Mouse (Mus musculus) adrenal gland (tissue): ENCODE data around the gene Stk11ip.

Experiments used
- intact Hi-C: fragments of 180-260 bp; cut with DNase I; formaldehyde crosslinking; loops from one replicate; pipeline ENCODE4 v1.15.1; 2025

Gene Stk11ip

DNA sequence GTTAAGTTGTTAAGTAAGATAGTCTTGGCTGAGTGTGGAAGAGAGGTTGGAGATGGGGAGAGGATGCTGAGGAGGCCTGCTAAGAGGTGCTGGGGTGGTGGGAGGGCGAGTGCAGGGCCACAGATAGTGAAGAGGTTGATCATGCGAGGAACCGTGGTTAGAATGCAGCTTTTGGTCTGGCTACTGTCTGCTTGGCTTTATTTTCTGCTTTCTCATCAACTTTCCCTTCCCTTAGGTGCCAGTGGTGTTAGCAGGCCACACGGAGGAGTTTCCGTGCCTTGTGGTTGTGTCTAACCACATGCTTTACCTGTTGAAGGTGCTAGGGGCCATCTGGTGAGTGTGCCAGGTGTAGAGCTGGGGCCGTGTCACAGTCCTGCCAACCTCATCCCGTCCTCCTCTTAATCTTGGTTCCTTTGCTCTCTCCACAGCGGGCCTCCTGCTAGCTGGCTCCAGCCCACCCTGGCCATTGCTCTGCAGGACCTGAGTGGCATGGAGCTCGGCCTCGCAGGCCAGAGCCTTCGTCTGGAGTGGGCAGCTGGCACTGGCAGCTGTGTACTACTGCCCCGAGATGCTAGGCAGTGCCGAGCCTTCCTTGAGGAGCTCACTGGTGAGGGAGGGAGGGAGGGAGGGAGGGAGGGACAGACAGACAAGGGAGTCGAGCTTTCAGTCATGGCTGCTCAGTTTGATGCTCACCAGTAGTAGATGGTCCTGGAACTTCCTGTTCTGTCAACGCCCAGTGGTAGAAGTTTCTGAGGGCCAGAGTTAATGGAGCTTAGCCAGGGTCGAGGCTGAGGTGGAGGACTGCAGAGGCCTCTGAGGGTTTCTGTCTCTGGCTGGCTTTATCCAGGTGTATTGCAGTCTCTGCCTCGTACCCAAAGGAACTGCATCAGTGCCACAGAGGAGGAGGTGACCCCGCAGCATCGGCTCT lies 12.3 kb downstream of the Stk11ip start:
- intact Hi-C loops = no loop called here

DNA sequence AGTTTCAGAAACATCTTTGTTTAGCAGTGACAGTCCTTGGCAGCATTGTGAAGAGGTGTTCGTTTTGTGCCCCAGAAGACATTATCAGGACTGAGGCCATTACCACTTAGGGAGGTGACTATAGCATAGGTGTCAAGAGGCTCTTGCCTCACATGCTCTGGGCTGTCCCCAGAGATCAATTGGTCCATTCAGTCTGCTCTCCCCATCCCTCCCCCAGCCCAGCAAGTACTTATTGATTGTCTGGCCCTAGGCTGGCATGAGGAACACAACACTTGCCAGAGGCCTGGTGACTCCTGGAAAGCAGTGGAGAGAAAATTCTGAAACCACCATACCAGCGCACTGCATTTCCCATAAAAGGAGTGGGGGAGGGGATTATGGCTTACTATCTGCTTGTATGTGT lies 16.3 kb downstream of the Stk11ip start:
- intact Hi-C loops = no loop called here

- intact Hi-C loops = no loop called here
Observed at GRCm38 (mm10) chr1:75538597-75539190, 17.4 kb downstream of the Stk11ip start.

GRCm38 (mm10) chr1:75541496-75541895 lies 20.2 kb downstream of the Stk11ip start:
- intact Hi-C loops = no loop called here

DNA sequence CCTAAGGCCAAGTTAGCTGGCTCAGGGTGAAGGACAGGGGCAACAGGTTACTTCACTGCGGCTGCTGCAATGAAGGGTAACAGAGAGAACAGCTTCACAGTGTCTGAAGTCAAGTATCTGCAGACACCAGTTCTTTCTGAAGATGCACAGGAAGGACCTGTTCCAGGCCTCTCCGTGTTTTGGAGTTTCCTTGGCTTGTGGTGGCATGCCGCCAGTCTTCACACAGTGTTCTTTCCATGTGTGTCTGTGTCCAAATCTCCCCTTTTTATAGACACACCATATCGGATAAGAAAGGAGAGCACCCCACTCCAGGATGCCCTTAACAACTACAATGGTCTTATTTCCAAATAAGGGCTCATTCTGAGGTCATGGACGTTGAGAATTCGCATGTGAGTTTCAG lies 23.0 kb downstream of the Stk11ip start:
- intact Hi-C loops = no loop called here

DNA sequence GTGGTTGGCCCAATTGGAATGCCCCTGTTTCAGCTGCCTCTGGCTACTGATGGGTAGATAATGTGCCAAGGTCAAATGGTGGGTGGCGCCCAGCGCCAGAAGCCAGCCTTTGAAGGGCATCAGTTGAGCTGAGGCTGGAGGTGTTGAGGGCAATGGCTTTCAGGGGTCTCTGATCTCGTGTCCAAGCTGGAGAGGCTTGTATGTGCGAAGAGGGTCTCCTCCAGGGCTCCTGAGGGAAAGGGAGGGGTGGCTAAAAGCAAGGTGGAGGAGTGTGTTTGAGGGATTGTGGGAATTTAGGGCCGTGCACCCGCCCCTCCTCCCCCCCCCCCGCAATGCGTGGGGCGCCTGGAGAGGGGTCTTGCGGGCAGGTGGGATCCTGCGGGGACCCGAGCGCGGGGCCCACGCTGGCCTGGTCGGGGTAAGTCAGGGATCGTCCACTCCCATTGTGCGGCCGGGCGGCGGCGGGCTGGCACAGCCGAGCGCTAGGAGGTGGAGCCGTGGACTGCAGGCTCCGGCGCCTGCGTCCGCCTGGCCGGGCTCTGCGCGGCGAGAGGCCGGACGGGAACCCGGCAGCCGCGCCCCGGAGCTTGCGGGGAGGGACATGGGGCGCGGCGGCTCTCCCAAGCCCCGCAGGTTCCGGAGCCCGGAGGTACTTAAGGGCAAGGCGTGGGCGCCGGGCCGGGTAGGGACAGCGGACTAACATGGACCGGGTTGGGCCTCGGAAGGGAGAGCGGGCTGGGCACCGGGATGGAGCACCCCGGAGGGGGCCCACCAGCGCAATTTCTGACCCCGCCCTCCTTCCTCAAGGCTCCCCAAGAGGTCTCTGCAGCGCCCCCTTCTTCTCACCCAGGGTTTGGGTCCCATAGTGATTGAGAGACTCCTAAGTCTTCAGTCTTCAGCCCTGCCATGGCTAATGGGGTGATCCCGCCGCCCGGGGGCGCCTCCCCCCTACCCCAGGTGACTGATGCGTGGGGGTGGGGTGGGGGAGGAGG lies 24.9 kb downstream of the Stk11ip start, which contains the start of gene Slc4a3:
Gene Slc4a3, plus strand, starts transcription at position 302 of the 992 bp plus-strand sequence.
- intact Hi-C loops = no loop called here

GRCm38 (mm10) chr1:75547351-75547750 lies 26.0 kb downstream of the Stk11ip start:
- intact Hi-C loops = no loop called here

GRCm38 (mm10) chr1:75548083-75548482 lies 26.8 kb downstream of the Stk11ip start:
- intact Hi-C loops = no loop called here

DNA sequence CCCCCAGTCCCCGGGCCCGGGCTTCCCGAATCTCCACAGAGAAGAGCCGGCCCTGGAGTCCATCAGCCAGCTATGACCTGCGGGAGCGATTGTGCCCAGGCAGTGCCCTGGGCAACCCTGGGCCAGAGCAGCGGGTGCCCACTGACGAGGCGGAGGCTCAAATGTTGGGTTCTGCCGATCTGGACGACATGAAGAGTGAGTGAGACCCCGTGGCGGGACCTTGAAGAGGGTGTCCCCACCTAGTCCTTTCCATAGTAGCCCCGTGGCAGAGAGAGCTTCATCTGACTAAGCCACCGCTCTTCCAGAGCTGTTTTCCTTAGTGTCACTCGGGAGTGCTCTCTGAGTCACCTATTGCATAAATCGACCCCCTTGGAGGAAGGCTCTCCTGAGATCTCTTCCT lies 27.5 kb downstream of the Stk11ip start:
- intact Hi-C loops = no loop called here

GRCm38 (mm10) chr1:75549289-75550279 lies 28.3 kb downstream of the Stk11ip start:
- intact Hi-C loops = no loop called here

- intact Hi-C loops = no loop called here
Observed at GRCm38 (mm10) chr1:75550586-75550985, 29.3 kb downstream of the Stk11ip start.

DNA sequence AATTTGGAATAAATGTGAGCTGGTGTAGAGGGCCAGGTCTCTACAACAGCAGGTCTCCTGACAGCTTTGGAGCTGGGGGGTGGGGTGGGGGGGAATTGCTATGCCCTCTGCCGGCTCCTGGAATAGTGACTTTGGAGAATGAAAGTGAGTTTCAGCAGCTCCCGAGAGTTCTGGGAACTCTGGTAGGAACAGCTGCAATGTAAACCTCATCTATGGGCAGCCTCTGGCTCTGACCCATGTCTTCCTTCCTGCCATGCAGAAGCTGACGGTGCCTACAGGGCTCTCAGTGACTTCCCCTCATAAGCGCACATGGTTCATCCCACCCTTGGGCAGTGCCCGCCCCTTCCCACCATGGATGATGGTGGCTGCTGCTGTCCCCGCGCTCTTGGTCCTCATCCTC lies 34.4 kb downstream of the Stk11ip start:
- intact Hi-C loops = loop anchor here (5.0 kb wide), 1 partner anchor 53 kb away; no protein-coding TSS in a partner anchor

DNA sequence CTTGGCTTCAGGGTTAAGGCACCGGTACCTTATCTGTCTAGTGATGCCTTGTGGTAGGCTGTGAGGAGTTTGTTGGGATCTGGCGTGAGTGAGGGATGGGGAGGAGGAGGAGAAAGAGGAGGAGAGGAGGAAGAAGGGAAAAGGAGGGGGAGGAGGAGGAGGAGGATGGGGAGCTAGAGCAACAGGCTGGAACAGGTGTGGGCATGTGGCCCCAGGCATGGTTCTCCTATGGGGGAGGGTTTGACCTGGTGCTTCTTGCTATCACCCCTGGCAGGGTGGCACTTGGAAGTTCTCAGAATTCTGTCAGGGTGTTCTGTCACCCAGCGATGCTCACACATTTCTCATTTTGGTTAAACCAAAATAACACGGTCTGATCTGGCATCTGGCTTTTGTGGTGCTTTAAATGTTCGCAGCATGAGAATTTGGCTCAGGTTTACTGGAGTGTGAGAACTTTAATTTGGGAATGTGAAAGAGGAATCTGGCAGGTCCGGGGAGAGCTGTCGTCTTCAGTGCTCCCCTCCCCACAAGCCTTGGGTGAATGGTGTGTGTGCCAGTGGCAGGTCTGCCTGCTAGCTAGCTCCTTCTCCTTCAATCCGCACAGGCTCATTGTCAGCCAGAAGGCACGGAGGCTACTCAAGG lies 34.9 kb downstream of the Stk11ip start:
- intact Hi-C loops = loop anchor here (5.0 kb wide), 1 partner anchor 54 kb away; no protein-coding TSS in a partner anchor

- intact Hi-C loops = loop anchor here (5.0 kb wide), 1 partner anchor 55 kb away; no protein-coding TSS in a partner anchor
Observed at GRCm38 (mm10) chr1:75557041-75557440, 35.7 kb downstream of the Stk11ip start.

DNA sequence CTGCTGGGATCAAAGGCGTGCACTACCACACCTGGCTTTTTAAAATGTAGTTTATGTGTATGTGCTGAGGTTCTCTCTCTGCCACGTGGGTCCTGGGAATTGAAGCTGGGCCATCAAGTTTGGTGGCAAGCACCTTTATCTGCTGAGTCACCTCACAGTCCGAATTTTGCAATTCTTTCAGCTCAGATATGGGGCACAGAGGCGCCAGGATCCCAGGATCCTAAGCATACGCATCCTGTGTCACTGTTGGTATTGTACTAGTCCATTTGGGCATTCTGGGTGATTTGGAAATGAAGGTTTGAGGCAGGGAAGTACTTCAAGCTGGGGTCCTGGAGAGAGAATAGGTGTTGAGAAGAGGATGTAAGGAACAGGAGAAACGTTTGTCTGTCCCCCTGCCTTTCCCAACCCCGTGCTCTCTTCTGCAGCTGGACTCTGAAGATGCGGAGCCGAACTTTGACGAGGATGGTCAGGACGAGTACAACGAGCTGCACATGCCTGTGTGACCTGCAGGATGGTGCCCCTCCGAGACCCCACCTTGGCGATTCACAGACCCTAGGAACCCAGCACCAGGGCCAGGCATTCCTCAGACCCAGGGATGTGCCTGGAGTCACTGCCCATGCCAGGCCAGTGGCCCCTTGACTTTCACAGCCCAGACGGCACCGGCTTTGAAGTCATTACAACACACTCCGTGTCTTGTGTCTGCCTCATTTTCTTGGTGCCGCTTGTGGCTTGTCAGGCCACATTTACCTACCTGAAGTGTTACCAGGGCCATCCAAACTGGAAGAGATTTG lies 37.3 kb downstream of the Stk11ip start:
- intact Hi-C loops = loop anchor here (1.0 to 5.0 kb wide), 2 partner anchors 56 to 81 kb away; no protein-coding TSS in a partner anchor

GRCm38 (mm10) chr1:75559212-75559925 lies 38.0 kb downstream of the Stk11ip start:
- intact Hi-C loops = loop anchor here (1.0 to 5.0 kb wide), 2 partner anchors 57 to 82 kb away; no protein-coding TSS in a partner anchor

DNA sequence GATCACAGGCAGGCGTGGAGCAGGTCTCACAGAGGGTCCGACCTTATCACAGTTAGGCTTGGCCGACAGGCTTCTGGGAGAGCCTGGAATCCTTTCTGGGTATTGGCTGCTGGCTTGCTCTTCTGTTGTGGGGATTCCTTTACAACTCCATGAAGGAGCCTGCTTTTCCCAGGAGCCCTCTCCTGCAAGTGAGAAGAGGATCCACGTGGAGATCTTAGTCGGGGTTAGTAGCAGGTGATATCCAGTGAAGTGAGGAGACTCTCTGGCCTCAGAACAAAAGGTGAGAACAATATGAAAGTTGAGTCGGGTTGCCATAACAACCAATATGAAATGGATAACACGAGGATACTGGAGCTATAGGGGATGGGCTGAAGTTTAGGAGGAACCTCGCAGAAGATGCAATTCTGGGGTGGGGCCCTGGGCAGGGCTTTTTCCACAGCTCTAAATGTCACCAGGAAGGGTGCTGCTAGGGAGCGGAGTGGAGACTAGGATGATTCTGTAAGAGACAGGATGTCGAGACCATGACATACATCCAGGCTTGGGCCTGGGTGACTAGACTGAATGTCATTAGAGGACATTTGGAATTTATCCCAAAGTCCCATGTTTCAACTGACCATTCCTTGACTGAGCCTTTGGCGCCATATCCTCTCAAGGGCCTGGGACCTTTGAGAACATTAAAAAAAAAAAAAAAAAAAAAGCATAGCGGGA lies 39.0 kb downstream of the Stk11ip start:
- intact Hi-C loops = loop anchor here (5.0 kb wide), 1 partner anchor 38 kb away; the partner anchor contains the start of gene Stk11ip
